Mouse (Mus musculus) ES-E14 (cell line): Measurements from ENCODE around the gene Atxn1.

Experiments used
- CHD2 ChIP-seq: IDR thresholded peaks from 2 replicates; pipeline ENCODE4 v1.6.1; 2014; ENCODE audit warnings: mild to moderate bottlenecking, low read depth, low read length, inconsistent platforms
- HCFC1 ChIP-seq: IDR thresholded peaks from 2 replicates; pipeline ENCODE4 v1.6.1; 2012; ENCODE audit warnings: low read length, inconsistent platforms, borderline replicate concordance; ENCODE audit not compliant: insufficient read depth
- MAFK ChIP-seq: IDR thresholded peaks from 2 replicates; pipeline ENCODE4 v1.6.1; 2014; ENCODE audit warnings: mild to moderate bottlenecking, low read depth, low read length, inconsistent platforms; ENCODE audit not compliant: insufficient read depth
- ZC3H11A ChIP-seq: IDR thresholded peaks from 2 replicates; pipeline ENCODE4 v1.6.1; 2012; ENCODE audit warnings: low read depth, mild to moderate bottlenecking, inconsistent platforms, low read length, borderline replicate concordance
- ZNF384 ChIP-seq: IDR thresholded peaks from 2 replicates; pipeline ENCODE4 v1.6.1; 2012; ENCODE audit warnings: low read depth, low read length, inconsistent platforms

GRCm38 (mm10) chr13:45530754-45531153, 434.1 kb downstream of the Atxn1 start:
- no peak for TF ChIP-seq HCFC1
- TF ChIP-seq MAFK = no peak
- no peak for TF ChIP-seq ZC3H11A
- TF ChIP-seq CHD2 = no peak
- TF ChIP-seq ZNF384 = no peak
